Mouse (Mus musculus) liver, embryonic 13.5 days (tissue): Measurements from ENCODE around the gene Nova2. TPM values are rescaled to one million over a fixed set of nuclear protein-coding genes. Genes with fewer than 3 reads are reported as not detected.

Experiments
- ATAC-seq: fragments of 200-750 bp; cut with Nextera tagmentation; 2 replicates; pipeline ENCODE4 v1.8.0; 2017; ENCODE audit warnings: low read depth, mild to moderate bottlenecking, moderate number of reproducible peaks, moderate library complexity
- DNase-seq: peaks from one replicate; pipeline ENCODE4 v3.0.0; 2022
- H3K27ac ChIP-seq: fragments of 300-500 bp; sonication (generic); 2 replicates; pipeline ENCODE4 v1.5.1; 2015; ENCODE audit warnings: moderate library complexity, mild to moderate bottlenecking, inconsistent platforms
- H3K27me3 ChIP-seq: fragments of 300-500 bp; sonication (generic); 2 replicates; pipeline ENCODE4 v1.6.1; 2015; ENCODE audit warnings: mild to moderate bottlenecking, inconsistent platforms
- H3K36me3 ChIP-seq: fragments of 300-500 bp; sonication (generic); 2 replicates; pipeline ENCODE4 v1.6.1; 2015; ENCODE audit warnings: mild to moderate bottlenecking, inconsistent platforms
- H3K4me1 ChIP-seq: fragments of 300-500 bp; sonication (generic); replicated peaks from 2 replicates; pipeline ENCODE4 v1.6.1; 2015; ENCODE audit warnings: inconsistent platforms
- H3K4me2 ChIP-seq: fragments of 300-500 bp; sonication (generic); 2 replicates; pipeline ENCODE4 v1.6.1; 2015; ENCODE audit warnings: inconsistent platforms, mild to moderate bottlenecking, moderate library complexity
- H3K4me3 ChIP-seq: fragments of 300-500 bp; sonication (generic); replicated peaks from 2 replicates; pipeline ENCODE4 v1.5.1; 2015; ENCODE audit warnings: mild to moderate bottlenecking, inconsistent platforms
- H3K9ac ChIP-seq: fragments of 300-500 bp; sonication (generic); 2 replicates; pipeline ENCODE4 v1.6.1; 2015; ENCODE audit warnings: mild to moderate bottlenecking, inconsistent platforms
- H3K9me3 ChIP-seq: fragments of 300-500 bp; sonication (generic); replicated peaks from 2 replicates; pipeline ENCODE4 v1.6.1; 2016; ENCODE audit warnings: inconsistent platforms
- WGBS: fragments of 180-500 bp; shearing (Covaris S2); methylation state at CpG from one replicate; pipeline ENCODE4 v1.1.7; 2015; ENCODE audit not compliant: insufficient replicate concordance; 5-methylcytosine and 5-hydroxymethylcytosine counted together
- polyA plus RNA-seq: library from polyadenylated mRNA; unstranded; fragments of >200 nt; fragmentation: Nextera tagmentation; extraction: Ambion mirVana; gene quantifications from 2 replicates; pipeline ENCODE4 v1.2.1, GENCODE M21; 2015

Nova2 gene
- polyA plus RNA-seq, 1 experiment from 2014 or later = 0.08 TPM

GRCm38 (mm10) chr7:18958384-18958766 is 32.7 kb downstream of the Nova2 start:
- ATAC-seq = no peak
- no peak for DNase-seq

DNA sequence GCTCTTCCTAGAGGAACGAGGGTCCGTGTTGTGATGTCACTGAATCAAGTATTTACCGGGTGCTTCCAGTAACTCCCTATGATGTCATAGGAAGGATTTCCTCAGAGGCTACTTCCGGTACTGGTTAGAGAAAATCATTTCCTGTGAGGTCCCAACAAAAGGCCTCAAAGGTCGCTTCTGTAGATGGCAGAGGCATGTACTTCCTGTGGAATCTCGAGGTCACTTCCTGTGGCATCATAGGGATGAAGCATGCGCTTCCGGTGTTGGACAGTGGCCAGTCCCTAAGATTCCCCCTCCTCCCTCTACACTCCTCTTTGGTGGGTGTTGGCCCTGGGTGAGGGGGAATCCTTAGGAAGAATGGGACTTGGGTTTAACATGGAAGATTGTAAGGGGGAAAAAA is 33.8 kb downstream of the Nova2 start:
- Histone ChIP-seq H3K4me3 (no peak overlapping the region), H3K27ac (no peak overlapping the region), H3K4me2 (no peak overlapping the region), H3K4me1 (peaks cover 24% of the 10 kb centered on the region), H3K27me3 (peaks cover 95% of the 10 kb centered on the region), H3K36me3 (no peaks in the 10 kb centered on the region), H3K9ac (no peak overlapping the region), H3K9me3 (no peaks in the 10 kb centered on the region)
- DNase-seq (no peak), ATAC-seq (no peak)
- 15% methylated on average over 8 of the region's 8 CpGs for WGBS

More at GRCm38 (mm10) chr7:18958384-18958766, 32.7 kb downstream of the Nova2 start:
- under 1% methylated on average over 12 of the region's 21 CpGs for WGBS
- H3K27ac ChIP-seq = no peak overlapping the region
- no peaks in the 10 kb centered on the region for H3K36me3 ChIP-seq
- H3K9ac ChIP-seq = peak overlapping the region; percentile 45; the same call in 1 of the 2 replicates
- peak overlapping the region; percentile 75 for H3K4me2 ChIP-seq
- peaks cover 24% of the 10 kb centered on the region for H3K4me1 ChIP-seq
- H3K9me3 ChIP-seq = no peaks in the 10 kb centered on the region
- peaks cover 89% of the 10 kb centered on the region for H3K27me3 ChIP-seq
- peak overlapping the region; percentile 59 for H3K4me3 ChIP-seq

- peaks cover 95% of the 10 kb centered on the region for H3K27me3 ChIP-seq
- no peaks in the 10 kb centered on the region for H3K9me3 ChIP-seq
- ATAC-seq = no peak
- H3K9ac ChIP-seq = no peak overlapping the region
- H3K4me1 ChIP-seq = peaks cover 22% of the 10 kb centered on the region
- WGBS = 3% methylated on average over 17 of the region's 17 CpGs
- DNase-seq = no peak
- no peak overlapping the region for H3K4me3 ChIP-seq
- no peak overlapping the region for H3K27ac ChIP-seq
- peak overlapping the region; percentile 25 for H3K4me2 ChIP-seq
- H3K36me3 ChIP-seq = no peaks in the 10 kb centered on the region
Observed at GRCm38 (mm10) chr7:18962171-18962792, 36.6 kb downstream of the Nova2 start.

DNA sequence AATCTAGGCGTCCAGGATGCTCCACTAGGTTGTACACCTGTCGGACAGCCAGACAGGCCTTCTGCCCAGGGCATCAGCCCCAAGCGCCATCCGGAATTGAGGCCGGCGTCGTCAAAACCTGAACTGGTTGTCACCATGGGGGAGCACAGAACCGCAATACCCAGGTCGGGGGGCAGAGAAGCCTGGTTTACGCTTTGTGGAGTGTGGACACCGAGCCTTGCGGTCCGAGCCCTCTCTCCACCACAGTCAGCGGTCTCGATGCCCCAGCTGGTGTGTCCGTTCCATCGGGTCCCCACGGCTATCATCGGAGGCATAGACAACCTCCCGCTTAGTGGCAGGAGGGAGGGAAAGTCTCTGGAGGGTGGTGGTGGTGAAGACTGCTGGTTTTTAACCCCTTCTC is 37.1 kb downstream of the Nova2 start:
- Histone ChIP-seq H3K27ac (no peak overlapping the region), H3K4me3 (no peak overlapping the region), H3K4me2 (peak overlapping the region; percentile 25), H3K9me3 (no peaks in the 10 kb centered on the region), H3K36me3 (no peaks in the 10 kb centered on the region), H3K4me1 (peaks cover 17% of the 10 kb centered on the region), H3K27me3 (peaks cover 90% of the 10 kb centered on the region), H3K9ac (no peak overlapping the region)
- DNase-seq (no peak), ATAC-seq (no peak)
- whole genome bisulfite sequencing = under 1% methylated on average over 20 of the region's 20 CpGs

- no peak for ATAC-seq
- Histone ChIP-seq H3K9me3 (no peaks in the 10 kb centered on the region), H3K27ac (no peak overlapping the region), H3K27me3 (peaks cover 84% of the 10 kb centered on the region), H3K36me3 (no peaks in the 10 kb centered on the region), H3K4me1 (peaks cover 13% of the 10 kb centered on the region), H3K4me3 (no peak overlapping the region), H3K4me2 (no peak overlapping the region), H3K9ac (no peak overlapping the region)
- WGBS = 2% methylated on average over 19 of the region's 19 CpGs
- no peak for DNase-seq
Observed at GRCm38 (mm10) chr7:18963294-18963843, 37.7 kb downstream of the Nova2 start.

GRCm38 (mm10) chr7:18965312-18965711 is 39.6 kb downstream of the Nova2 start:
- Histone ChIP-seq H3K27ac (no peak overlapping the region), H3K9me3 (no peaks in the 10 kb centered on the region), H3K27me3 (peaks cover 65% of the 10 kb centered on the region), H3K4me1 (peaks cover 10% of the 10 kb centered on the region), H3K36me3 (no peaks in the 10 kb centered on the region), H3K9ac (no peak overlapping the region), H3K4me3 (no peak overlapping the region), H3K4me2 (no peak overlapping the region)
- 55% methylated on average over 5 of the region's 5 CpGs for WGBS
- no peak for DNase-seq
- ATAC-seq = no peak

- Histone ChIP-seq H3K9ac (no peak overlapping the region), H3K9me3 (no peaks in the 10 kb centered on the region), H3K36me3 (no peaks in the 10 kb centered on the region), H3K27me3 (peaks cover 42% of the 10 kb centered on the region), H3K4me3 (no peak overlapping the region), H3K4me1 (peaks cover 4% of the 10 kb centered on the region), H3K4me2 (no peak overlapping the region), H3K27ac (no peak overlapping the region)
- DNase-seq (no peak), ATAC-seq (no peak)
- WGBS = 10% methylated on average over 8 of the region's 8 CpGs
Observed at GRCm38 (mm10) chr7:18967603-18968002, 41.9 kb downstream of the Nova2 start.

- H3K4me1 ChIP-seq = no peaks in the 10 kb centered on the region
- no peaks in the 10 kb centered on the region for H3K9me3 ChIP-seq
- no peak overlapping the region for H3K4me3 ChIP-seq
- ATAC-seq (no peak), DNase-seq (no peak)
- H3K36me3 ChIP-seq = no peaks in the 10 kb centered on the region
- H3K27ac ChIP-seq = no peak overlapping the region
- H3K9ac ChIP-seq = no peak overlapping the region
- WGBS = 63% methylated on average over 3 of the region's 3 CpGs
- no peak overlapping the region for H3K4me2 ChIP-seq
- peaks cover 12% of the 10 kb centered on the region for H3K27me3 ChIP-seq
Observed at GRCm38 (mm10) chr7:18970956-18971355, 45.3 kb downstream of the Nova2 start.

- Histone ChIP-seq H3K27me3 (0 out of 2 replicates have a peak, but pooled peaks cover 3% of the 10 kb centered on the region), H3K27ac (no peak overlapping the region), H3K36me3 (no peaks in the 10 kb centered on the region), H3K9me3 (no peaks in the 10 kb centered on the region), H3K9ac (no peak overlapping the region), H3K4me3 (no peak overlapping the region), H3K4me1 (no peaks in the 10 kb centered on the region), H3K4me2 (no peak overlapping the region)
- WGBS = 87% methylated on average over 9 of the region's 9 CpGs
- DNase-seq (no peak), ATAC-seq (no peak)
Observed at GRCm38 (mm10) chr7:18978381-18978780, 52.7 kb downstream of the Nova2 start.

- DNase-seq (no peak), ATAC-seq (no peak)
- no peaks in the 10 kb centered on the region for H3K9me3 ChIP-seq
- H3K4me1 ChIP-seq = peaks cover 12% of the 10 kb centered on the region
- peaks cover 44% of the 10 kb centered on the region for H3K27me3 ChIP-seq
- no peaks in the 10 kb centered on the region for H3K36me3 ChIP-seq
- 48% methylated on average over 2 of the region's 2 CpGs for WGBS
- no peak overlapping the region for H3K27ac ChIP-seq
- no peak overlapping the region for H3K4me3 ChIP-seq
- no peak overlapping the region for H3K9ac ChIP-seq
- H3K4me2 ChIP-seq = no peak overlapping the region
Observed at GRCm38 (mm10) chr7:18986503-18986902, 60.8 kb downstream of the Nova2 start.

DNA sequence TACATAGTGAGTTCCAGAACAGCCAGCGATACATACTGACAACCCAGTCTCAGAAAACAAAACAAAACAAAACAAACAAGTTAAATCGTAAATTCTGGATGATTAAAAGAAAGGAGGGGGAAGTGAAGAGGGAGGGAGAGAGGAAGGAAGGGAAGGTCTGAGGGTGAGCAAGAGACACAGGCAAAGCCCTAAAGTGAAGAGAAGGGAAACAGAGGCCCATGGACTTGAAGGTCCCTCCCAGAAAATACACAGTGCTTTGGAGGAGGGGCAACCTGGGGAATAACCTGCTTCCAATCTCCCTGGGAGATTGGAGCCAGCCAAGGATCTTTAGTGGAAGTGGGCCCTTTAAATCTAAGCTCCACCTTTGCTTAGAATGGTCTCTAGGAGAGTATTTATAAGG is 61.4 kb downstream of the Nova2 start, which contains the start of gene Nanos2:
Gene Nanos2 (plus strand): TSS at position 301 of the 400 bp plus-strand sequence.
- Histone ChIP-seq H3K4me1 (peaks cover 18% of the 10 kb centered on the region), H3K27me3 (peaks cover 50% of the 10 kb centered on the region), H3K27ac (no peak within 1 kb of the TSS), H3K9ac (no peak within 1 kb of the TSS), H3K9me3 (no peaks in the 10 kb centered on the region), H3K4me2 (no peak within 1 kb of the TSS), H3K4me3 (no peak within 1 kb of the TSS), H3K36me3 (no peaks in the 10 kb centered on the region)
- WGBS = 46% methylated on average over 2 of the region's 2 CpGs
- ATAC-seq (no peak), DNase-seq (no peak)

- no peaks in the 10 kb centered on the region for H3K9me3 ChIP-seq
- no peak overlapping the region for H3K4me2 ChIP-seq
- H3K36me3 ChIP-seq = no peaks in the 10 kb centered on the region
- ATAC-seq (no peak), DNase-seq (no peak)
- H3K9ac ChIP-seq = no peak overlapping the region
- WGBS = 59% methylated on average over 13 of the region's 13 CpGs
- H3K4me1 ChIP-seq = peaks cover 21% of the 10 kb centered on the region
- H3K4me3 ChIP-seq = no peak overlapping the region
- no peak overlapping the region for H3K27ac ChIP-seq
- peaks cover 57% of the 10 kb centered on the region for H3K27me3 ChIP-seq
Observed at GRCm38 (mm10) chr7:18987747-18988146, 62.1 kb downstream of the Nova2 start.
